Mouse (Mus musculus): ENCODE results near the gene Agtrap.

DNA sequence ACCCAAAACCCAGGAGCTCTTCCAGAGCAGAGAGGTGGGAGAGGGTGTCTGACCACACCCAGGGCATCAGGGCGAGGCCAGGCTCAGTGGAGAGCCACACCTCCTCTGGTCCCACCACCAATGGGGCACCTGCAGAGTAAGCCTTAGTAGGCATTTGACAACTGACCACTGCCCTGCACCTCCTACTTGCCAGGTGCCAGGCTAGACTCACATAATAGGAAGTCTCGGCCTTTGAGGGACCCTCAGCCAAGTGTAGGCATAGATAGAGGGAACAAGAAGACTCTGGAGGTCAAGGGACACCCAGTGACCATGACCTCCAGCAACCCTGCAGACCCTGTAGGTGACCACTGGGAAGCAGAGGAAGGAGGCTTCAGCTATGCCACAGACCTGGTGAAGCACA is 43.7 kb downstream of the Agtrap start:
- TF ChIP-seq POLR2A (IDR thresholded peaks at IDR 0.05; ENCODE audit: borderline replicate concordance, extremely low read depth, insufficient read depth, insufficient read length, poor library complexity, severe bottlenecking) (no peak), CTCF (IDR thresholded peaks at IDR 0.05; ENCODE audit: borderline replicate concordance, extremely low read depth, insufficient read depth, insufficient read length) (no peak)

Measured in brain, embryonic 14.5 days (tissue).